Mouse (Mus musculus): ENCODE measurements around the gene Agtpbp1. TPM values are rescaled to one million over a fixed set of nuclear protein-coding genes. Genes with fewer than 3 reads are reported as not detected.

The Agtpbp1 gene
- polyA plus RNA-seq, 1 experiment from 2014 or later: 21.3 TPM

GRCm38 (mm10) chr13:59552286-59552685 is 32.7 kb downstream of the Agtpbp1 start:
- Histone ChIP-seq H3K9ac (no peak overlapping the region), H3K27ac (no peak overlapping the region), H3K36me3 (no peaks in the 10 kb centered on the region), H3K27me3 (no peaks in the 10 kb centered on the region), H3K4me2 (replicated peaks) (no peak overlapping the region), H3K9me3 (no peaks in the 10 kb centered on the region), H3K4me1 (peaks cover 4% of the 10 kb centered on the region), H3K4me3 (no peak overlapping the region)
- 87% methylated on average over 5 of the region's 5 CpGs for WGBS
- ATAC-seq (ENCODE audit: insufficient number of reproducible peaks, insufficient read depth, low FRiP score, low TSS enrichment): no peak

- Histone ChIP-seq H3K27ac (no peak overlapping the region), H3K4me1 (peaks cover 4% of the 10 kb centered on the region), H3K27me3 (no peaks in the 10 kb centered on the region), H3K4me2 (replicated peaks) (no peak overlapping the region), H3K9ac (no peak overlapping the region), H3K4me3 (no peak overlapping the region), H3K36me3 (no peaks in the 10 kb centered on the region), H3K9me3 (no peaks in the 10 kb centered on the region)
- 51% methylated on average over 1 of the region's 1 CpGs for WGBS
- no peak for ATAC-seq (ENCODE audit: insufficient number of reproducible peaks, insufficient read depth, low FRiP score, low TSS enrichment)
Observed at GRCm38 (mm10) chr13:59549318-59549798, 35.7 kb downstream of the Agtpbp1 start.

- WGBS: 67% methylated on average over 4 of the region's 4 CpGs
- Histone ChIP-seq H3K36me3 (no peaks in the 10 kb centered on the region), H3K4me1 (peaks cover 4% of the 10 kb centered on the region), H3K9ac (no peak overlapping the region), H3K9me3 (no peaks in the 10 kb centered on the region), H3K27me3 (no peaks in the 10 kb centered on the region), H3K4me3 (no peak overlapping the region), H3K4me2 (replicated peaks) (no peak overlapping the region), H3K27ac (no peak overlapping the region)
- ATAC-seq (ENCODE audit: insufficient number of reproducible peaks, insufficient read depth, low FRiP score, low TSS enrichment): no peak
Observed at GRCm38 (mm10) chr13:59547716-59548115, 37.3 kb downstream of the Agtpbp1 start.

GRCm38 (mm10) chr13:59547091-59547490 is 37.9 kb downstream of the Agtpbp1 start:
- no peak for ATAC-seq (ENCODE audit: insufficient number of reproducible peaks, insufficient read depth, low FRiP score, low TSS enrichment)
- Histone ChIP-seq H3K4me3 (no peak overlapping the region), H3K9ac (no peak overlapping the region), H3K9me3 (no peaks in the 10 kb centered on the region), H3K27me3 (no peaks in the 10 kb centered on the region), H3K36me3 (no peaks in the 10 kb centered on the region), H3K4me1 (peaks cover 4% of the 10 kb centered on the region), H3K4me2 (replicated peaks) (no peak overlapping the region), H3K27ac (no peak overlapping the region)
- 82% methylated on average over 2 of the region's 2 CpGs for WGBS

GRCm38 (mm10) chr13:59542411-59542810 is 42.6 kb downstream of the Agtpbp1 start:
- no peaks in the 10 kb centered on the region for H3K36me3 ChIP-seq
- no peak overlapping the region for H3K27ac ChIP-seq
- peaks cover 4% of the 10 kb centered on the region for H3K4me1 ChIP-seq
- ATAC-seq (ENCODE audit: insufficient number of reproducible peaks, insufficient read depth, low FRiP score, low TSS enrichment): no peak
- H3K4me3 ChIP-seq: no peak overlapping the region
- H3K9me3 ChIP-seq: no peaks in the 10 kb centered on the region
- no peak overlapping the region for H3K4me2 ChIP-seq (replicated peaks)
- no peak overlapping the region for H3K9ac ChIP-seq
- H3K27me3 ChIP-seq: no peaks in the 10 kb centered on the region
- 89% methylated on average over 10 of the region's 10 CpGs for WGBS

GRCm38 (mm10) chr13:59540030-59540429 is 45.0 kb downstream of the Agtpbp1 start:
- H3K27ac ChIP-seq: no peak overlapping the region
- no peak overlapping the region for H3K9ac ChIP-seq
- WGBS: 82% methylated on average over 5 of the region's 5 CpGs
- 0 out of 2 replicates have a peak, but pooled peaks cover 2% of the 10 kb centered on the region for H3K36me3 ChIP-seq
- no peak overlapping the region for H3K4me2 ChIP-seq (replicated peaks)
- peaks cover 4% of the 10 kb centered on the region for H3K4me1 ChIP-seq
- H3K9me3 ChIP-seq: no peaks in the 10 kb centered on the region
- H3K27me3 ChIP-seq: no peaks in the 10 kb centered on the region
- H3K4me3 ChIP-seq: no peak overlapping the region
- no peak for ATAC-seq (ENCODE audit: insufficient number of reproducible peaks, insufficient read depth, low FRiP score, low TSS enrichment)

GRCm38 (mm10) chr13:59538661-59539060 is 46.4 kb downstream of the Agtpbp1 start:
- 94% methylated on average over 5 of the region's 5 CpGs for WGBS
- no peak for ATAC-seq (ENCODE audit: insufficient number of reproducible peaks, insufficient read depth, low FRiP score, low TSS enrichment)

GRCm38 (mm10) chr13:59536631-59537030 is 48.4 kb downstream of the Agtpbp1 start:
- H3K4me2 ChIP-seq (replicated peaks): no peak overlapping the region
- ATAC-seq (ENCODE audit: insufficient number of reproducible peaks, insufficient read depth, low FRiP score, low TSS enrichment): no peak
- no peaks in the 10 kb centered on the region for H3K4me1 ChIP-seq
- H3K9me3 ChIP-seq: no peaks in the 10 kb centered on the region
- no peak overlapping the region for H3K27ac ChIP-seq
- no peak overlapping the region for H3K9ac ChIP-seq
- H3K36me3 ChIP-seq: 0 out of 2 replicates have a peak, but pooled peaks cover 5% of the 10 kb centered on the region
- H3K27me3 ChIP-seq: no peaks in the 10 kb centered on the region
- WGBS: 85% methylated on average over 2 of the region's 2 CpGs
- no peak overlapping the region for H3K4me3 ChIP-seq

More at GRCm38 (mm10) chr13:59538661-59539060, 46.4 kb downstream of the Agtpbp1 start:
- 0 out of 2 replicates have a peak, but pooled peaks cover 2% of the 10 kb centered on the region for H3K36me3 ChIP-seq
- no peak overlapping the region for H3K4me3 ChIP-seq
- no peak overlapping the region for H3K9ac ChIP-seq
- no peak overlapping the region for H3K27ac ChIP-seq
- H3K9me3 ChIP-seq: no peaks in the 10 kb centered on the region
- H3K4me2 ChIP-seq (replicated peaks): no peak overlapping the region
- no peaks in the 10 kb centered on the region for H3K4me1 ChIP-seq
- no peaks in the 10 kb centered on the region for H3K27me3 ChIP-seq

GRCm38 (mm10) chr13:59535746-59536145 is 49.3 kb downstream of the Agtpbp1 start:
- Histone ChIP-seq H3K9ac (no peak overlapping the region), H3K4me3 (no peak overlapping the region), H3K27ac (no peak overlapping the region), H3K4me1 (no peaks in the 10 kb centered on the region), H3K36me3 (0 out of 2 replicates have a peak, but pooled peaks cover 5% of the 10 kb centered on the region), H3K4me2 (replicated peaks) (no peak overlapping the region), H3K9me3 (no peaks in the 10 kb centered on the region), H3K27me3 (no peaks in the 10 kb centered on the region)
- WGBS: 88% methylated on average over 6 of the region's 6 CpGs
- ATAC-seq (ENCODE audit: insufficient number of reproducible peaks, insufficient read depth, low FRiP score, low TSS enrichment): no peak

- WGBS: 71% methylated on average over 4 of the region's 4 CpGs
- Histone ChIP-seq H3K9me3 (no peaks in the 10 kb centered on the region), H3K27me3 (no peaks in the 10 kb centered on the region), H3K4me1 (no peaks in the 10 kb centered on the region), H3K9ac (no peak overlapping the region), H3K36me3 (0 out of 2 replicates have a peak, but pooled peaks cover 5% of the 10 kb centered on the region), H3K4me2 (replicated peaks) (no peak overlapping the region), H3K27ac (no peak overlapping the region), H3K4me3 (no peak overlapping the region)
- ATAC-seq (ENCODE audit: insufficient number of reproducible peaks, insufficient read depth, low FRiP score, low TSS enrichment): no peak
Observed at GRCm38 (mm10) chr13:59534301-59534700, 50.7 kb downstream of the Agtpbp1 start.

GRCm38 (mm10) chr13:59533331-59533730 is 51.7 kb downstream of the Agtpbp1 start:
- no peaks in the 10 kb centered on the region for H3K27me3 ChIP-seq
- no peaks in the 10 kb centered on the region for H3K9me3 ChIP-seq
- WGBS: 81% methylated on average over 6 of the region's 6 CpGs
- no peak overlapping the region for H3K4me2 ChIP-seq (replicated peaks)
- 0 out of 2 replicates have a peak, but pooled peaks cover 5% of the 10 kb centered on the region for H3K36me3 ChIP-seq
- H3K27ac ChIP-seq: no peak overlapping the region
- H3K4me1 ChIP-seq: no peaks in the 10 kb centered on the region
- H3K9ac ChIP-seq: no peak overlapping the region
- no peak for ATAC-seq (ENCODE audit: insufficient number of reproducible peaks, insufficient read depth, low FRiP score, low TSS enrichment)
- H3K4me3 ChIP-seq: no peak overlapping the region

GRCm38 (mm10) chr13:59531203-59531602 is 53.8 kb downstream of the Agtpbp1 start:
- H3K4me3 ChIP-seq: no peak overlapping the region
- H3K4me1 ChIP-seq: no peaks in the 10 kb centered on the region
- no peak overlapping the region for H3K27ac ChIP-seq
- no peaks in the 10 kb centered on the region for H3K9me3 ChIP-seq
- H3K9ac ChIP-seq: no peak overlapping the region
- no peak overlapping the region for H3K4me2 ChIP-seq (replicated peaks)
- H3K27me3 ChIP-seq: no peaks in the 10 kb centered on the region
- ATAC-seq (ENCODE audit: insufficient number of reproducible peaks, insufficient read depth, low FRiP score, low TSS enrichment): no peak
- WGBS: 66% methylated on average over 2 of the region's 2 CpGs
- H3K36me3 ChIP-seq: peaks cover 14% of the 10 kb centered on the region

Measured in embryonic facial prominence, embryonic 12.5 days (tissue).